Mouse (Mus musculus) testis, postnatal 10 days (tissue): ENCODE results near the gene Camta1.

Experiments
- DNase-seq: peaks from one replicate; pipeline ENCODE4 v3.0.0; 2021; ENCODE audit warnings: low spot score

The Camta1 gene

DNA sequence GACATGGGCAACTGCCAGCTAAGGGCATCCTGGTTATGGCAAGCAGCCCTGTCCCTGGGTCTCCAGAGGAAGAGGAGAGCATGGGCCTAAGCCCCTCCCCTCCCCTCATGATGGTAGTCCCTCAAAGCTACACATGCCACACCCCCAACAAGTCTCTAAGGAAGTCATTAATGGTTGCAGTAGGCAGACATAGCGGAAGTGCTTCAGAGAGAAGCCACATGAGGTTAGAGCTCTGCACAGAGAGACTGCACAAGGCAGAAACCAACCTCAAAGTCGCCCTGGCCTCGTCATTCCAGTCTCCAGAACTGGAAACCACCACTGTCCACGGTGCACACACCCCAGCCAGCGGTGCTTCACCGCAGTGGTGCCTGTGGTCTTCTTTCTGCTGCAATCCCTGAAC lies 709.7 kb downstream of the Camta1 start:
- DNase-seq = no peak

DNA sequence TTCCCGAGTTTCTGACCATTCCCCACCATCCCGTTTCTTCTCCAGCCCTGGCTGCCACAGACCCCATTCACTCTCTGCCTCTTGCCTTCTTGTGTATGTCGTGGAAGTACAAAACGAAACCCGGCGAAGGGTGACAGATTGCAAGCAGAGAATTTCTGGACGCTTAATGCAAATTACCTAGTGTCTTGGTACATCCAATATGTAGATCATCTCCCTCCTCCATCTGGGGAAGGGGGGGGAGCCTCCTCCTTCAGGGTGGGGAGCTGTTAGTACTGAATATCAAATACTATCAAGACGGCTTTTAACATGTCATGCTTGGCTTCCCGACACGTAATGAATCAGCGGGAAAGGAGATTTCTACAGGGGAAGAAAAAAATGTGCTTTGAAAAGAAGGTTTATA lies 710.8 kb downstream of the Camta1 start:
- no peak for DNase-seq

- DNase-seq = no peak
Measured at GRCm38 (mm10) chr4:151150115-151150514, 711.6 kb downstream of the Camta1 start.

DNA sequence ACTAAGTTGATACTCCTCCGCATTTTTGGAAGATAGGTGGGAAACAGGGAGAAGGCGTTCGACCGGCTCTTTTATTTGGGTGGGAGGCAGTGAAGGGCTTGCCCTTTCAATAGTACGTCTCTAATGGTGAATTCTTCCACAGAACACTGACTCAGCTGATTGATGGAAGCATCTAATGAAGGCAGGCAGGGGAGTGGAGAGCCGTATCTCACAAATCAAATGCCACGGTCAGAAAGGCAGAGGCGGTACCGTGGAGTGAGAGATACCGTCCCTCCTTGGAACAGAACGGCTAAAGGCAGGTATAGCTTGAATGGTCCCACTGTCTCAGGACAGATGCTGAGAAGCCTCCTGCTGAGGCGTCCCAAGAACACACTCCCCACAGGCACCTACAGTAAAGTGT lies 714.1 kb downstream of the Camta1 start:
- no peak for DNase-seq

- DNase-seq = no peak
Measured at GRCm38 (mm10) chr4:151144121-151144520, 717.6 kb downstream of the Camta1 start.

DNA sequence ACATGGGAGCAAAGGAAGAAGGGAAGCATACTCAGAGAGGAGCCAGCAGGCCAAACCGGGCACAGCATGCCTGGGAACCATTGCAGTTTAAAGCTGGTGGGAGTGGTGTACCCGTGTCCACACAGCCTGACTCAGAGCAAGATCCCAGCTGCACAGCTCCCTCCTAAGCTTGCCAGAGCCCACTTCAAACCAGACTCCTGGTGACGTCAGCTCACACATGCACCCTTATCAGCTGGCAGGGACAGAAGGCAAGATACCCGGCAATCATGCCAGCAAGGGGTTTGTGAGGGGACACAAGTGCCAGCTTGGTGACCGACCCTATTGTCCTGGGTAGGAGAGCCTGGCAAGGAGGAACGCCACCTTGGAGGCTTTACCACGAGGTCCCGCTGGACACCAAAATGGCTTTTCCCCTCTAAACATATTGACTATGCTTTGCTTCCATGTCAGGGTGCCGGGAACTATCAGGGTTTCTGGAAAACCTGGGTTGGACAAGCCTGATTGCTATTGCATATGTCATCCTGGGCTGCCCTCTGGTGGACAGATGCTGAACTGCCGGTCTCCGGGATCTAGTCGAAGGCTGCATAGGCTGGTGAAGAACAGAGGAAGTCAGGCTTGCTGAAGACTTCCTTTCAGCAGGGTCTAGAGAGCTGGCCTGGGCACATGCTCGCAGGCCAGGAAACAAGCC lies 720.3 kb downstream of the Camta1 start:
- peak; percentile 99 for DNase-seq

- no peak for DNase-seq
Measured at GRCm38 (mm10) chr4:151140368-151140982, 721.2 kb downstream of the Camta1 start.

DNA sequence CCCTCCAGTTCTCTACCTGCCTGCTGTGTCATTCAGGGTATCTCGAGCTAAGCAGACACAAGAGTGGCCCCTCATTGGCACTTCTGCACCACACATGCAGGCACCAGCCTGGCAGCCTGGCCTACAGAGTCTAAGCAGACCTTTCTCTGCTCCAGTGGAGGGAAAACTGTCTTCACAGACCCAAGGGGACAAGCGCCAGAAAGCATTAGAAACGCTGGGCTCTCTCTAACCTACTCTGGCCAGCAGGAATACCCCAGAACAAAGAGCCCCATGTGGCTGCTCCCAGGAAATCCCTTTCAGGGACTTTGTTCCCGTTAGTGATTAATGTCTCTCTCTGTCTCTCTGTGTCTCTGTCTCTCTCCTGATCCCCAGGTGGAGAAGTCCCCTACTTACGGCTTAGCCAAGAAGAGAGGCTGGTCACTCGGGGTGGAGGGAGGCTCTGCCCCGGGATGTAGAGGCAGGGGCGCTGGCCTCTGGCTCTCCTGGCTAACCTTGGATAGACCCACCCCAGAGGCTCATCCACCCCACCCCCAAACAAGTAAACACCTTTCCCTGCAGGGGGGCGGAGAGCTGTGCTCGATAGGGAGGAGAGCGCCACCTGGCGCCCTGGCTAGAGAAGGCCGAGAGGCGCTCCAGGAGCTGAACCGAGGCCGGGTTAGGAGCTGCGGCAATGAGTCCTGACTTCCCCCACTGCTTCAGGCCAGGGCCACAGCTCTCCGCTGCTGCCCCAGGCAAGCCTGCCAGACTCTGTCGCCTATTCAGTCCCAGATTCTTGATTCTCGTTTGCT lies 722.4 kb downstream of the Camta1 start:
- peak; percentile 87 for DNase-seq

DNA sequence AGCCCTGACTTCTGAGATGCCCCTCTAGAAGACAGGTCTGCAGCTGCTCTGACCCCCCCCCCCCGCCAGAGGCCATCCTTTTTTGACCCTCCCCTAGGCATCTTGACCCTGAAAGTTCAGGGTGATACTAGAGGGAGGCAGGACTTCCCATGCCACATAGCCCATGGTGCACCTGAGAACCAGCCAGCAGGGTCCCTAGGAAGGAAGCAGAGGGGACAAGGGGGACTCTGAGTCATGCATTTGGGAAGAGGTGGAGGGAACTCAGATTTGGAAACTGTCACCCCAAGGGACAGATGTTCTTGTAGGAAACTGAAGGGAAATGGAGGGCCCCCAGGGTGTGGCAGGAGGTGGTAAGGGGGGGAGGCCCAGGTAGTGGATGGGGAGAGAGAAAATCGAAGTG lies 723.1 kb downstream of the Camta1 start:
- DNase-seq = no peak

- DNase-seq = no peak
Measured at GRCm38 (mm10) chr4:151138135-151138534, 723.5 kb downstream of the Camta1 start.

GRCm38 (mm10) chr4:151137701-151138100 lies 724.0 kb downstream of the Camta1 start:
- no peak for DNase-seq

GRCm38 (mm10) chr4:151135491-151135890 lies 726.2 kb downstream of the Camta1 start:
- no peak for DNase-seq

DNA sequence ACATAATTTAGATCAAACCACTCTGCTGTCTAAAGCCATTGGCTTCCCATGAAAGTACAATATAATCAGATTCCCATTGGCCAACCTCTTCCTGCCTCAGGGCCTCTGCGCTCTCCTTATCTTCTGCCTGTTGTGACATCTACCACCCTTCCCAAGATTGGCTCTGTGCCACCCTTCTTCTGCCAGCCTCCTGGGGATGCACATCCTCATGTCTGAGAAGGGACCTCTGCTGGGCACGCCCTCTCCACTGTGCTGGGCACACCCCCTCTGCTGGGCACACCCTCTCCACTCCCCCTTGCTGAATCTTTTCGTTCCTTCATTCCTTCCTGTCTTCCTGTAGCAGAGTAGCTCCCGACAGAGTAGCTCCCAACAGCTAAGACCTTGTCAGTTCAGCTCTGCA lies 727.9 kb downstream of the Camta1 start:
- DNase-seq = no peak

GRCm38 (mm10) chr4:151132493-151132892 lies 729.2 kb downstream of the Camta1 start:
- no peak for DNase-seq

- no peak for DNase-seq
Measured at GRCm38 (mm10) chr4:151130756-151131490, 730.8 kb downstream of the Camta1 start.

DNA sequence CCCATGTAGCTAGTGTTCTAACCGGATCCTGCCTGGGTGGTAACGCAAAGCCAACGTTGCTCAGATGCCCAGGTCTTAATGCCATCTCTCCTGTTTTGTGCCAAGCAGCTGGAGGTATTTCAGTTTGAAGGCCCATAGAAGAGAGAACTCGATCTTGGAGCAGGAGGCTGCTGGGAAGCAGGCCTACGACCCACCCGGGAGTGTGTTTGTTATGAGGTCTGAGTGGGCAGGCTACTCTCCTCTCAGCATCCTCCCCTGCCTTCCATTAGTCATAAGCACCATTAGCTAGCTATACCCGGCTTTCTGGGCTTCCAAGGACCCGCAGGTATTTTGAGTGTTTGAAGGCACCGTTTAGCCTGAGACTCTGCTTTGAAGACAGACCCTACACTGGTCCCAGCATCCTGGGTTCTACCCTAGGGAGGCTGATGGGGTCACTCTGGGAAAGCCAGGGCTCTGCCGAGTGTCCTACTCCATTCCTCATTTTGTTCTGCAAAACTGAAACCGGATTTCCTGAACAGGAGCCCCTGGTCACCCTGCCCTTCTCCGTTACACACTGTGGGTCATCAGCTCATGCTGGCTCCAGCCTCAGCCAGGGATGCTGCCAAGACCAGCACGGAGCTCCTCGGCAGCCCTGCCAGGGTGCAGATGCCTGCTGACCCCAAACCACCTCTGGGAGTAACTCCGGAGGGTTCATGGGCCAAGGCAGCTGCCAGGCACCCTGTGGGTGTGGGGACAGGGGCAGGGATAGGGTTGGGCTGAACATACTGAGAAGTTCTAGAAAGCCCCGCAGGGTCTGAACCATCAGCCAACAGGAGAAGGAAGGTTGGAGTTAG lies 731.7 kb downstream of the Camta1 start:
- no peak for DNase-seq

- DNase-seq = no peak
Measured at GRCm38 (mm10) chr4:151128641-151129541, 732.8 kb downstream of the Camta1 start.

- DNase-seq = no peak
Measured at GRCm38 (mm10) chr4:151127636-151128548, 733.8 kb downstream of the Camta1 start.

DNA sequence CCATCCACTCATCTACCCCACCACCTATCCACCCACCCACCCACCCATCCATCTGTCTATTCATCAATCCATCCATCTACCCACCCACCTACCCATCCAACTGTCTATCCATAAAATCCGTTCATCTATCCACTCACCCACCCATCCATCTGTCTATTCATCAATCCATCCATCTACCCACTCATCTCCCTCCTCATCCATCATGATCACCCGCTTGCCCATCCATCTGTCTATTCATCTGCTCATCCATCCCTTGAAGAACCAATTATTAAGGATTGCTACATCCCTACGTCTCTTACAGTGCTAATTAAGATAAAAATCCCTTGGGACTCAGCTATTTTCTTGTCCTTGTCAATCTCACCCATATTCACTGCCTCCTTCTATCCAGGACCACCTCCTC lies 742.8 kb downstream of the Camta1 start:
- no peak for DNase-seq
